Mouse (Mus musculus) CH12.LX (cell line): ENCODE data around the gene Sgms1.

Experiments used
- CTCF ChIP-seq, 2 experiments: IDR thresholded peaks in 1 of 2; conservative IDR thresholded peaks in 1 of 2; 2 replicates each; pipeline ENCODE4 v1.5.1; 2011 to 2012; ENCODE audit warnings: low read depth in 2 of 2, low read length in 2 of 2, improper control_type of control experiment in 1 of 2, inconsistent platforms in 1 of 2, mild to moderate bottlenecking in 1 of 2, moderate library complexity in 1 of 2
- POLR2A ChIP-seq: IDR thresholded peaks from 2 replicates; pipeline ENCODE4 v1.6.1; 2011; ENCODE audit warnings: low read depth, mild to moderate bottlenecking, improper control_type of control experiment, low read length
- POLR2AphosphoS2 ChIP-seq: IDR thresholded peaks from 2 replicates; pipeline ENCODE4 v1.6.1; 2011; ENCODE audit warnings: low read depth, low read length, improper control_type of control experiment
- USF1 ChIP-seq: IDR thresholded peaks from 2 replicates; pipeline ENCODE4 v1.6.1; 2014; ENCODE audit warnings: low read depth, mild to moderate bottlenecking, inconsistent platforms, low read length, improper control_type of control experiment

DNA sequence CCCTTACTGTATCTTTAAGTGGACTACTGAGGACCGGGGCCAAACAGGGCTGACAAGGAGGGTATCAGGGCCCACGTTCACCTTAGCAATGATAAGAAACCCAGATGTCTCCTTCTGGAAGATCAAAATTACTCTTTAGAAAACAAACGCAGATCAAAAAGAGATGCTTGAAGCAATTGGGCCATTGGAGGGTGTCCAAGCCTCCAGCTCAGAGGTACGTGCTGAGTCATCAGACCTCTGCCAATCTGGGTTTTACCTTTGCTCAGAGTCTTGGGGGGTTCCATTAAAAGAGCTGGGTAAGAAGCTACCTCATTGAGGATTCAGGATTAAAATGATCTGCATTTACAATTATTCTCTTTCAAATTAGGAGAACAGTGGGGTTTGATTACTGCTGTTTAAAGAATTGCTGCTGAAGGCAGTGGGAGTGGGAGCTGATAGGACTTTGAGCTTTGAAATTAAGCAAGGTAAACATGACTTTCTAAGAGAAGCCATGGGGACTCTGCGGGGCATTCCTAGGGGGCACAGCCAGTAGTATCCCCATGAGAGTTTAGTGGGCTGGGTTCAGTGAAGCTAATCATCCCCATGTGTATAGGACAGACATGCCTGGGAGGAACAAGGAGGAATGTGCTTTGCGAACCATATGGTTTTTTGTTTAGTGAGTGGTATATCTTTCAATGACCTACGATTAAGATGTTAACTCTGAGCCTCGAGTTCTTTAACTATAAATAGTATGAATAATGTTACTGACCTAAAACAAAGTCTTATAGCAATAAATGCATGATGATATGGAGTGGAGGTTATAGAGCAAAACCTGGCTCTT, 128.4 kb downstream of the Sgms1 start:
- TF ChIP-seq USF1 = no peak
- TF ChIP-seq CTCF (conservative IDR thresholded peaks at IDR 0.05 in 1 of 2, IDR thresholded peaks at IDR 0.05 in 1 of 2; ENCODE audit: low read depth in 2 of 2, low read length in 2 of 2) = no peak
- TF ChIP-seq POLR2AphosphoS2 = no peak
- TF ChIP-seq POLR2A = no peak
